Mouse (Mus musculus) liver, adult 2 months (tissue): ENCODE data around the gene Nedd8. TPM values are rescaled to one million over a fixed set of nuclear protein-coding genes. Genes with fewer than 3 reads are reported as not detected.
A peak's percentile ranks its signal among the peaks of the same experiment; 100 is the strongest.

Source experiments
- DNase-seq: peaks from one replicate; pipeline ENCODE4 v3.0.0-alpha.2; 2011; ENCODE audit warnings: low read depth, low spot score; ENCODE audit errors: extremely low read depth
- H3K27ac ChIP-seq: fragments of 200-500 bp; replicated peaks from 2 replicates; pipeline ENCODE4 v1.5.1; 2012; ENCODE audit warnings: low read depth, mild to moderate bottlenecking, control low read depth, inconsistent platforms, low read length; ENCODE audit not compliant: insufficient read depth
- H3K27me3 ChIP-seq: fragments of 200-500 bp; 2 replicates; pipeline ENCODE4 v1.6.1; 2012; ENCODE audit warnings: mild to moderate bottlenecking, moderate library complexity, low read length, inconsistent platforms; ENCODE audit not compliant: control insufficient read depth, insufficient read depth
- H3K36me3 ChIP-seq: fragments of 200-500 bp; 2 replicates; pipeline ENCODE4 v1.6.1; 2012; ENCODE audit warnings: low read length, inconsistent platforms; ENCODE audit not compliant: control insufficient read depth, insufficient read depth
- H3K4me1 ChIP-seq: fragments of 200-500 bp; 2 replicates; pipeline ENCODE4 v1.6.1; 2011; ENCODE audit warnings: low read length; ENCODE audit not compliant: control insufficient read depth, insufficient read depth
- H3K4me3 ChIP-seq: fragments of 200-500 bp; 2 replicates; pipeline ENCODE4 v1.5.1; 2011; ENCODE audit warnings: low read depth, mild to moderate bottlenecking, control low read depth, low read length, moderate library complexity; ENCODE audit not compliant: insufficient read depth
- H3K79me2 ChIP-seq: fragments of 200-500 bp; 2 replicates; pipeline ENCODE4 v1.6.1; 2012; ENCODE audit warnings: inconsistent platforms, mild to moderate bottlenecking, low read length, moderate library complexity; ENCODE audit not compliant: control insufficient read depth, insufficient read depth
- H3K9ac ChIP-seq: fragments of 200-500 bp; 2 replicates; pipeline ENCODE4 v1.6.1; 2012; ENCODE audit warnings: low read depth, mild to moderate bottlenecking, control low read depth, inconsistent platforms, low read length
- CTCF ChIP-seq: fragments of 200-500 bp; IDR thresholded peaks from 2 replicates; pipeline ENCODE4 v1.5.1; 2011; ENCODE audit warnings: low read depth, low read length, control low read depth
- POLR2A ChIP-seq: fragments of 200-500 bp; IDR thresholded peaks from 2 replicates; pipeline ENCODE4 v1.6.1; 2011; ENCODE audit warnings: low read length, control low read depth; ENCODE audit not compliant: insufficient read depth; ENCODE audit errors: extremely low read depth
- WGBS: fragments of 180-500 bp; shearing (Covaris S2); methylation state at CpG from one replicate; pipeline ENCODE4 v1.1.7; 2018; 5-methylcytosine and 5-hydroxymethylcytosine counted together
- polyA plus RNA-seq: library from polyadenylated mRNA; depleted of rRNA; stranded (reverse); fragments of >200 nt; gene quantifications from 2 replicates; pipeline ENCODE4 v1.2.3, GENCODE M21; 2012
- total RNA-seq: library from RNA; depleted of rRNA; stranded (reverse); fragments of >200 nt; gene quantifications from 2 replicates; pipeline ENCODE4 v1.2.3, GENCODE M21; 2014

Gene Nedd8
- total and polyA plus RNA-seq, 2 experiments: 99.4 to 209 TPM

- no peak for DNase-seq
- TF ChIP-seq CTCF: no peak
- no peak for TF ChIP-seq POLR2A
- Histone ChIP-seq H3K4me1 (peaks cover 9% of the 10 kb centered on the region; the same call in 1 of the 2 replicates), H3K9ac (no peak overlapping the region), H3K79me2 (peaks cover 2% of the 10 kb centered on the region; the same call in 1 of the 2 replicates), H3K27ac (no peak overlapping the region), H3K36me3 (peaks cover 9% of the 10 kb centered on the region; the same call in 1 of the 2 replicates), H3K27me3 (no peaks in the 10 kb centered on the region), H3K4me3 (no peak overlapping the region)
- WGBS: 91% methylated on average over 5 of the region's 5 CpGs
Measured at GRCm38 (mm10) chr14:55707397-55707796, 35.5 kb upstream of the Nedd8 start.

- 75% methylated on average over 8 of the region's 8 CpGs for WGBS
- no peak overlapping the region for H3K9ac ChIP-seq
- H3K27ac ChIP-seq: no peak overlapping the region
- H3K36me3 ChIP-seq: peaks cover 9% of the 10 kb centered on the region; the same call in 1 of the 2 replicates
- TF ChIP-seq CTCF (no peak), POLR2A (no peak)
- no peaks in the 10 kb centered on the region for H3K27me3 ChIP-seq
- H3K4me1 ChIP-seq: no peaks in the 10 kb centered on the region; the same call in 1 of the 2 replicates
- no peak overlapping the region for H3K4me3 ChIP-seq
- no peaks in the 10 kb centered on the region for H3K79me2 ChIP-seq
- DNase-seq: no peak
Measured at GRCm38 (mm10) chr14:55706051-55706600, 34.2 kb upstream of the Nedd8 start.

- no peak overlapping the region for H3K9ac ChIP-seq
- WGBS: 86% methylated on average over 6 of the region's 6 CpGs
- no peaks in the 10 kb centered on the region for H3K79me2 ChIP-seq
- H3K27me3 ChIP-seq: no peaks in the 10 kb centered on the region
- H3K4me1 ChIP-seq: no peaks in the 10 kb centered on the region
- peaks cover 6% of the 10 kb centered on the region; the same call in 1 of the 2 replicates for H3K36me3 ChIP-seq
- TF ChIP-seq POLR2A (no peak), CTCF (no peak)
- H3K4me3 ChIP-seq: no peak overlapping the region
- H3K27ac ChIP-seq: no peak overlapping the region
- DNase-seq: no peak
Measured at GRCm38 (mm10) chr14:55702761-55703160, 30.8 kb upstream of the Nedd8 start.

GRCm38 (mm10) chr14:55701131-55701530 lies 29.2 kb upstream of the Nedd8 start:
- DNase-seq: no peak
- 87% methylated on average over 9 of the region's 9 CpGs for WGBS
- Histone ChIP-seq H3K36me3 (peaks cover 6% of the 10 kb centered on the region; the same call in 1 of the 2 replicates), H3K9ac (no peak overlapping the region), H3K4me3 (no peak overlapping the region), H3K4me1 (no peaks in the 10 kb centered on the region), H3K27ac (no peak overlapping the region), H3K79me2 (no peaks in the 10 kb centered on the region), H3K27me3 (no peaks in the 10 kb centered on the region)
- TF ChIP-seq CTCF (no peak), POLR2A (no peak)

- no peaks in the 10 kb centered on the region for H3K79me2 ChIP-seq
- no peak overlapping the region for H3K4me3 ChIP-seq
- no peak for TF ChIP-seq CTCF
- no peak for TF ChIP-seq POLR2A
- peak overlapping the region; percentile 6; the same call in 1 of the 2 replicates for H3K27ac ChIP-seq
- H3K4me1 ChIP-seq: no peaks in the 10 kb centered on the region
- no peaks in the 10 kb centered on the region for H3K36me3 ChIP-seq
- peak; percentile 36 for DNase-seq
- H3K27me3 ChIP-seq: no peaks in the 10 kb centered on the region
- 84% methylated on average over 4 of the region's 4 CpGs for WGBS
- H3K9ac ChIP-seq: no peak overlapping the region
Measured at GRCm38 (mm10) chr14:55697226-55697625, 25.3 kb upstream of the Nedd8 start.

- Histone ChIP-seq H3K27ac (no peak overlapping the region), H3K27me3 (no peaks in the 10 kb centered on the region), H3K4me3 (no peak overlapping the region), H3K79me2 (no peaks in the 10 kb centered on the region), H3K4me1 (no peaks in the 10 kb centered on the region), H3K36me3 (no peaks in the 10 kb centered on the region), H3K9ac (no peak overlapping the region)
- TF ChIP-seq POLR2A (no peak), CTCF (no peak)
- no peak for DNase-seq
- WGBS: 81% methylated on average over 10 of the region's 10 CpGs
Measured at GRCm38 (mm10) chr14:55689433-55689832, 17.5 kb upstream of the Nedd8 start.
